Mouse (Mus musculus) midbrain, embryonic 12.5 days (tissue): ENCODE measurements around the gene Creld2. TPM values are rescaled to one million over a fixed set of nuclear protein-coding genes. Genes with fewer than 3 reads are reported as not detected.

ENCODE experiments used
- ATAC-seq: fragments of 200-750 bp; cut with Nextera tagmentation; 2 replicates; pipeline ENCODE4 v1.8.0; 2017; ENCODE audit warnings: low read depth, moderate TSS enrichment, moderate library complexity; ENCODE audit not compliant: low FRiP score
- H3K27ac ChIP-seq: fragments of 300-500 bp; sonication (generic); replicated peaks from 2 replicates; pipeline ENCODE4 v1.5.1; 2016; ENCODE audit warnings: mild to moderate bottlenecking
- H3K27me3 ChIP-seq: fragments of 300-500 bp; sonication (generic); 2 replicates; pipeline ENCODE4 v1.6.1; 2016; ENCODE audit warnings: mild to moderate bottlenecking
- H3K36me3 ChIP-seq: fragments of 300-500 bp; sonication (generic); 2 replicates; pipeline ENCODE4 v1.6.1; 2016
- H3K4me1 ChIP-seq: fragments of 300-500 bp; sonication (generic); 2 replicates; pipeline ENCODE4 v1.6.1; 2016
- H3K4me2 ChIP-seq: fragments of 300-500 bp; sonication (generic); replicated peaks from 2 replicates; pipeline ENCODE4 v1.6.1; 2016; ENCODE audit warnings: mild to moderate bottlenecking, moderate library complexity
- H3K4me3 ChIP-seq: fragments of 300-500 bp; sonication (generic); 2 replicates; pipeline ENCODE4 v1.5.1; 2016; ENCODE audit warnings: mild to moderate bottlenecking
- H3K9ac ChIP-seq: fragments of 300-500 bp; sonication (generic); replicated peaks from 2 replicates; pipeline ENCODE4 v1.6.1; 2016; ENCODE audit warnings: mild to moderate bottlenecking, moderate library complexity
- H3K9me3 ChIP-seq: fragments of 300-500 bp; sonication (generic); 2 replicates; pipeline ENCODE4 v1.6.1; 2016; ENCODE audit warnings: mild to moderate bottlenecking
- WGBS: fragments of 180-500 bp; shearing (Covaris S2); methylation state at CpG from one replicate; pipeline ENCODE4 v1.1.7; 2016; 5-methylcytosine and 5-hydroxymethylcytosine counted together
- polyA plus RNA-seq: library from polyadenylated mRNA; unstranded; fragments of >200 nt; fragmentation: Nextera tagmentation; extraction: Ambion mirVana; gene quantifications from 2 replicates; pipeline ENCODE4 v1.2.1, GENCODE M21; 2016

The Creld2 gene
- polyA plus RNA-seq, 1 experiment from 2014 or later: 58.8 TPM

GRCm38 (mm10) chr15:88856613-88857012 is 37.2 kb downstream of the Creld2 start:
- Histone ChIP-seq H3K36me3 (no peaks in the 10 kb centered on the region), H3K9me3 (no peaks in the 10 kb centered on the region), H3K27ac (no peak overlapping the region), H3K4me1 (peaks cover 13% of the 10 kb centered on the region), H3K4me2 (no peak overlapping the region), H3K27me3 (peaks cover 10% of the 10 kb centered on the region), H3K4me3 (no peak overlapping the region), H3K9ac (no peak overlapping the region)
- ATAC-seq: no peak
- WGBS: 85% methylated on average over 5 of the region's 5 CpGs

- Histone ChIP-seq H3K9me3 (no peaks in the 10 kb centered on the region), H3K4me2 (no peak overlapping the region), H3K9ac (no peak overlapping the region), H3K36me3 (no peaks in the 10 kb centered on the region), H3K27me3 (peaks cover 10% of the 10 kb centered on the region), H3K4me3 (no peak overlapping the region), H3K4me1 (peaks cover 15% of the 10 kb centered on the region), H3K27ac (no peak overlapping the region)
- ATAC-seq: no peak
- WGBS: 93% methylated on average over 7 of the region's 7 CpGs
Measured at GRCm38 (mm10) chr15:88857361-88857760, 37.9 kb downstream of the Creld2 start.

- H3K9ac ChIP-seq: no peak overlapping the region
- WGBS: 97% methylated on average over 3 of the region's 3 CpGs
- H3K27ac ChIP-seq: no peak overlapping the region
- no peak overlapping the region for H3K4me2 ChIP-seq
- peaks cover 20% of the 10 kb centered on the region for H3K4me1 ChIP-seq
- H3K36me3 ChIP-seq: no peaks in the 10 kb centered on the region
- no peak overlapping the region for H3K4me3 ChIP-seq
- no peak for ATAC-seq
- H3K27me3 ChIP-seq: peaks cover 10% of the 10 kb centered on the region
- no peaks in the 10 kb centered on the region for H3K9me3 ChIP-seq
Measured at GRCm38 (mm10) chr15:88858141-88858541, 38.7 kb downstream of the Creld2 start.

GRCm38 (mm10) chr15:88858707-88859106 is 39.3 kb downstream of the Creld2 start:
- H3K9me3 ChIP-seq: no peaks in the 10 kb centered on the region
- no peak for ATAC-seq
- H3K36me3 ChIP-seq: no peaks in the 10 kb centered on the region
- H3K9ac ChIP-seq: no peak overlapping the region
- WGBS: 84% methylated on average over 2 of the region's 2 CpGs
- no peak overlapping the region for H3K4me3 ChIP-seq
- peaks cover 21% of the 10 kb centered on the region for H3K4me1 ChIP-seq
- H3K27ac ChIP-seq: no peak overlapping the region
- no peak overlapping the region for H3K4me2 ChIP-seq
- peaks cover 10% of the 10 kb centered on the region for H3K27me3 ChIP-seq

- Histone ChIP-seq H3K9me3 (no peaks in the 10 kb centered on the region), H3K27me3 (peaks cover 10% of the 10 kb centered on the region), H3K9ac (no peak overlapping the region), H3K36me3 (peaks cover 2% of the 10 kb centered on the region), H3K4me3 (no peak overlapping the region), H3K27ac (no peak overlapping the region), H3K4me1 (peaks cover 23% of the 10 kb centered on the region), H3K4me2 (no peak overlapping the region)
- WGBS: 72% methylated on average over 8 of the region's 8 CpGs
- no peak for ATAC-seq
Measured at GRCm38 (mm10) chr15:88859206-88859970, 39.9 kb downstream of the Creld2 start.

GRCm38 (mm10) chr15:88860781-88861180 is 41.3 kb downstream of the Creld2 start:
- Histone ChIP-seq H3K9me3 (no peaks in the 10 kb centered on the region), H3K36me3 (peaks cover 16% of the 10 kb centered on the region), H3K27ac (no peak overlapping the region), H3K9ac (no peak overlapping the region), H3K27me3 (peaks cover 10% of the 10 kb centered on the region), H3K4me2 (no peak overlapping the region), H3K4me1 (peaks cover 28% of the 10 kb centered on the region), H3K4me3 (no peak overlapping the region)
- no peak for ATAC-seq
- WGBS: 88% methylated on average over 3 of the region's 3 CpGs

GRCm38 (mm10) chr15:88861772-88862622 is 42.6 kb downstream of the Creld2 start, which contains the start of gene Pim3:
TSS of gene Pim3 (plus strand) at chr15:88862186.
- peak; percentile 82 for ATAC-seq
- Histone ChIP-seq H3K4me3 (peak within 1 kb of the TSS; percentile 86), H3K4me2 (peak within 1 kb of the TSS; percentile 96), H3K4me1 (peaks cover 28% of the 10 kb centered on the region), H3K9ac (peak within 1 kb of the TSS; percentile 89), H3K36me3 (peaks cover 26% of the 10 kb centered on the region), H3K9me3 (no peaks in the 10 kb centered on the region), H3K27ac (peak within 1 kb of the TSS; percentile 95), H3K27me3 (peaks cover 10% of the 10 kb centered on the region)
- under 1% methylated on average over 107 of the region's 107 CpGs for WGBS

GRCm38 (mm10) chr15:88862881-88863694 is 43.6 kb downstream of the Creld2 start:
- H3K9me3 ChIP-seq: no peaks in the 10 kb centered on the region
- peaks cover 28% of the 10 kb centered on the region for H3K4me1 ChIP-seq
- peak; percentile 1 for ATAC-seq
- H3K9ac ChIP-seq: peak overlapping the region; percentile 89
- peaks cover 26% of the 10 kb centered on the region for H3K36me3 ChIP-seq
- peak overlapping the region; percentile 96 for H3K4me2 ChIP-seq
- WGBS: under 1% methylated on average over 94 of the region's 98 CpGs
- H3K27ac ChIP-seq: peak overlapping the region; percentile 95
- H3K4me3 ChIP-seq: peak overlapping the region; percentile 86
- H3K27me3 ChIP-seq: peaks cover 10% of the 10 kb centered on the region

GRCm38 (mm10) chr15:88863695-88864231 is 44.3 kb downstream of the Creld2 start:
- H3K4me1 ChIP-seq: peaks cover 28% of the 10 kb centered on the region
- WGBS: under 1% methylated on average over 22 of the region's 39 CpGs
- ATAC-seq: peak; percentile 72

GRCm38 (mm10) chr15:88864270-88865030 is 45.0 kb downstream of the Creld2 start:
- peaks cover 28% of the 10 kb centered on the region for H3K4me1 ChIP-seq
- ATAC-seq: peak; percentile 11
- WGBS: 49% methylated on average over 22 of the region's 22 CpGs
- peak overlapping the region; percentile 89 for H3K9ac ChIP-seq
- peak overlapping the region; percentile 95 for H3K27ac ChIP-seq
- peaks cover 10% of the 10 kb centered on the region for H3K27me3 ChIP-seq
- H3K9me3 ChIP-seq: no peaks in the 10 kb centered on the region
- H3K36me3 ChIP-seq: peaks cover 26% of the 10 kb centered on the region
- peak overlapping the region; percentile 86 for H3K4me3 ChIP-seq
- H3K4me2 ChIP-seq: peak overlapping the region; percentile 96

More at GRCm38 (mm10) chr15:88863695-88864231, 44.3 kb downstream of the Creld2 start:
- Histone ChIP-seq H3K36me3 (peaks cover 26% of the 10 kb centered on the region), H3K9me3 (no peaks in the 10 kb centered on the region), H3K27me3 (peaks cover 10% of the 10 kb centered on the region), H3K4me3 (peak overlapping the region; percentile 86), H3K4me2 (peak overlapping the region; percentile 96), H3K9ac (peak overlapping the region; percentile 89), H3K27ac (peak overlapping the region; percentile 95)
